Mouse (Mus musculus) right cerebral cortex, postnatal 10 days (tissue): ENCODE measurements around the gene Sdccag8.

Source experiments
- DNase-seq, 2 experiments: peaks; one replicate each; pipeline ENCODE4 v3.0.0; 2021; ENCODE audit warnings: low spot score in 2 of 2

Gene Sdccag8

DNA sequence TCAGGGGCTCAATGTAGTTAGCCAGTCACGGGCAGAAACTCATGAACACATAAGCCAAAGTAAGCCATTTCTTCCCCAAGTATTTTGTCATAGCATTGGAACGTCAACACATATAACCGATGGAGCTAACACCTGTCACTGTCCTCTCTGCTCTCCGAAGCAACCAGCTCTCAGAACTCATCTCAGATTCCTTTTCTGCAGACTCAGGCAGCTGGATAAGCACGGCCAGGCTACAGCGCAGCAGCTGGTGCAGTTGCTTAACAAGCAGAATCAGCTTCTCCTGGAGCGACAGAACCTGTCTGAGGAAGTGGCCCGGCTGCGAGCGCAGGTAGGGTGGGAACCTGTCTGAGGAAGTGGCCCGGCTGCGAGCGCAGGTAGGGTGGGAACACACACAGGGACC lies 197.2 kb downstream of the Sdccag8 start:
- peak in 1 of 2 experiments; percentile 27 for DNase-seq

GRCm38 (mm10) chr1:177012774-177013173 lies 198.3 kb downstream of the Sdccag8 start:
- peak in 1 of 2 experiments; percentile 22 for DNase-seq

GRCm38 (mm10) chr1:177013313-177013712 lies 198.9 kb downstream of the Sdccag8 start:
- DNase-seq = peak in 1 of 2 experiments; percentile 19

GRCm38 (mm10) chr1:177013776-177014175 lies 199.3 kb downstream of the Sdccag8 start:
- peak in 1 of 2 experiments; percentile 20 for DNase-seq

DNA sequence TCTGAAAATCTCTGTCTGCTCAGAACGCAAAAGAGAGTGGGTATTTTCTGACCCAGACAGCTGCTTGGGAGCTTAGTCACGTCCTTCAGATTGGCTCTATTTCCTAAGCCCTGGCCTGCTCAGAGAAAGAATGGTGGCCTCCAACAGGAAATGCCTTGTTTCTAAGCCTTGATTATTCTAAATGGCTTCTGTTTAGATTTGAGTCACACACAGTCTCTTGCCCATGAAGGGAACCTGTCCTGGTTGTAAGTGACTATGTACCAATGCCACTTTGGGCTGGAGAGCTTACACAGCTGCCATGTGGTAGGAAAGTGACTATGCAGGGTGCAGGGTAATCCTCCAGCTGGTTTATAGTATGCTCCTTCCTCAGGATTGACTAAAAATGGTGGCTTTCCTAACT lies 199.9 kb downstream of the Sdccag8 start:
- DNase-seq = peak; percentile 33 to 55

GRCm38 (mm10) chr1:177014921-177015439 lies 200.5 kb downstream of the Sdccag8 start:
- DNase-seq = peak in 1 of 2 experiments; percentile 25

DNA sequence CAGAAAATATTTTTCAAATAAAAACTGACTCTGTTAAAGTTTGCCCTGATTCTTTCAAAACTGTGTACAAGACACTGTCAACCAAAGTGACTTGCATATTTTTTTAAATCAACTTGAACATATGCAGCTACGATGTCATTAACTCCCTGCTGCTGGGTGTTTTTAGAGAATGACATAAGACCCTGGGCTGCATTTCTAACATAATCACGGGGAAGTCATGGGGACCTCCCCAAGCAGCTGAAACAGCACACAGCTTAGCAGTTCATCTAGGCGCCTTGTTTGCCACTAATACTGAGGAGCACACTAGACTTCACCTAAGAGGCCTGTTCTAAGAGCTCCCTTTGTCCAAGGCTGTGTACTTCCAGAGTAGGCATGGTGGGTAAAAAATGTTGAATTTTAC lies 201.5 kb downstream of the Sdccag8 start:
- DNase-seq = peak in 1 of 2 experiments; percentile 7

DNA sequence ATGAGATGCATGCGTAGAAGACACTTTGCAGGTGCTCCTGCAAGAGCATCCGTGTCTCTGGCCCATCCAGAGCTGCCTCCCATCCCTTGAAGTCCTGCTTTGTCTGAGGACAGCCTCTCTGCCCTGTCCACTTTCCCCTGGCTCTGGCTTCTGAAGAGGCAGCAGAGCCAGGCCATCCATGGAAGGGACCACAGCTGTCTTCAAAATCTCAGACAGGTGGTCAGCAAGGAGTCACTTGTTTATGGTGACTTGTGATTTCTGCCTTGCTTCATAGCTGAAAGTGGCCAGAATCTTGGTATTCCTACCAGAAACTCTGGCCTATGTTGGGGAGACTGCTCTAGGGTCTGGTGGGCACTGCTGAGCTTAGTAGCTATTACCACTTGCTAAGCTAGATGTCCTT lies 202.3 kb downstream of the Sdccag8 start:
- DNase-seq = no peak

DNA sequence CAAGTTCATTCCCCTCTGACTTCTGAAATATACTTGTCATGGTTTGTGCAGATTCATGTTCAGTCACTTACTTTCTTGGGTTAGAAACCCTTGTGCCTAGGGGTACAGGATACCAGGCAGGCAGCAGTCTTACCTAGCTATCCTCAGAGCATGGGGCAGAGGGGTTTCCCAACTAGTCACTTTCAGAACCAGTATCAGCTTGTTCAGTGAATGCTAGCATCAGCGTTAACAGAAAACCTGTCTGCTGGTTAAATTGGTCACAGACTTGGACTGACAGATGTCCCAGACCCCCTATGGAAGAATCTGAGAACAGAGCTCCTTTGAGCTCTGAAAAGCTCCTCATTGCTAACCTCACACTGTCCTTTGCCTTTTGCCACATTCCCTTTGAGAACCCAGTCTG lies 204.3 kb downstream of the Sdccag8 start:
- no peak for DNase-seq

DNA sequence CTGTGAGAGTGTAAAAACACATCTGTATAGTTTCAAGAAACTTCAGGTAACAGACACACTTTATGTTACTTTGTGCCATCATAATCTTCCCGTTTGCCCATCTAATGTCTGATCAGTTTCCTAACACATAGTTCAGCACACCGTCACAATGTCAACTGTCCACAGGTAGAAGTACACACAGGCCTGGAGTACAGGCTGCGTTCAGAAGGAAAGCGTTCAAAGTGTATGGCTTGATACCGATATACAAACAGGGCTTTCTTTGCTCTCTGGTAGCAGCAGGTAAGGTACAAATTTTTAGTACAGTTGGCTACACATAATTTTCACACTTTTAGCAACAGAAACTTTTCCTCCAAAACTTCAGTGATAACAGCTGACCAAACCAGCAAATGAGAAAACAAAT lies 205.2 kb downstream of the Sdccag8 start:
- peak in 1 of 2 experiments; percentile 2 for DNase-seq

DNA sequence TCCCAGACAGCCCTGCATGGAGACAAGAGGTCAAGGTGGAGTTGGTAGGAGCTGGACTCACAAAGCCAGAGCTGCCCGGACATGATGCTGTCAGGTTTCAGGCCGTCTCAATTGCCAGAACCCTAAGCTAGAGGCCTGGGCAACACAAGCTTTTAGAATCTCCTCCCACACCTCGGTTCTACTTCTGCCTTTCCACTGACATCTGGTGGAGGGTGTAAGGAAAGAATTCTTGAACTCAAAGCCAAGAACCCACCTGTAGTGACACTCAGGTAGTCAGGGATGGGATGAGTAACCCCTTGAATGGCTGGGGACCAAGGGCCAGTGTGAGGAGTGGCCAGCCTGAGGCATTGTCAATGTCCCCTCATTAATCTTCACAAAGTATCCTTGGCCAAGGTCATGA lies 208.3 kb downstream of the Sdccag8 start:
- DNase-seq = no peak

DNA sequence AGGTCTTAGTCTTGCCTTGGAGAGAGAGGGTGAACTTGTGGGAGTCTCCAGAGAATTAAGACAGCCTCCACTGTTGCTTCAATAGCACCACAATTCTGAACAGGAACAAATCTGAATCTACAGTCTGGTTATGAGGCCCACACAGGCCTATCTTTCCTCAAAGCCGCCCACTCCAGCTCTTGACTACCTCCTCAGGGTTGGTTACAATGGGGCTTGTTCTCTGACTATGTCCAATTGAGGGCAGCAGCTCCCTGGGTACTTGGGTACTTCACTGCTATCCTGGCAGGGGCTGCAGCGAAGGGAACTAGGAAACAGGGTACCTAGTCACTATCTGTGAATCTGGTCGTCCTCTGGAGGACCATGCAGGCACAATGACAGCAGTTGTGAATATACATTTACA lies 213.2 kb downstream of the Sdccag8 start:
- peak in 1 of 2 experiments; percentile 27 for DNase-seq

GRCm38 (mm10) chr1:177029032-177029431 lies 214.6 kb downstream of the Sdccag8 start:
- DNase-seq = no peak

- no peak for DNase-seq
These were observed 216.2 kb downstream of the Sdccag8 start for GRCm38 (mm10) chr1:177030669-177031068.

DNA sequence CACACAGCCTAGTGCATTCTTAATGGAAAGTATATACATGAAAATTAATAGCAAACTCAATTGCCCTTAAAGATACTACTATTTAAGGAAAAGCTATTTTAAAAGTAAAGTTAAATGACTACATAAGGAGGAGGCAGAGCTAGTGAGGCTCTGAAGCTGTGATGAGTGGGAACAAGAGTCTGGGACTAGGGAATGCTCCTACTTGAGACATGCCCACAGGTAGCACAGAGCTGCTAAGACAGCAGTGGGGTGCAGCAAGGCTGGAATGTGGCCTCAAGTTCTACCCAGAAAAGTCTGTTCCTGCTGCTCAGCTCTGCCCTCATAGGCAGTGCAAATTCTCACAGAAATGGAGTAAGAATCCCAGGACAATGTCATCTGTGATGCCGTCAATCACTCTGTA lies 216.7 kb downstream of the Sdccag8 start:
- DNase-seq = no peak

- DNase-seq = no peak
These were observed 217.8 kb downstream of the Sdccag8 start for GRCm38 (mm10) chr1:177032233-177032632.

- DNase-seq = no peak
These were observed 221.0 kb downstream of the Sdccag8 start for GRCm38 (mm10) chr1:177035460-177035859.

DNA sequence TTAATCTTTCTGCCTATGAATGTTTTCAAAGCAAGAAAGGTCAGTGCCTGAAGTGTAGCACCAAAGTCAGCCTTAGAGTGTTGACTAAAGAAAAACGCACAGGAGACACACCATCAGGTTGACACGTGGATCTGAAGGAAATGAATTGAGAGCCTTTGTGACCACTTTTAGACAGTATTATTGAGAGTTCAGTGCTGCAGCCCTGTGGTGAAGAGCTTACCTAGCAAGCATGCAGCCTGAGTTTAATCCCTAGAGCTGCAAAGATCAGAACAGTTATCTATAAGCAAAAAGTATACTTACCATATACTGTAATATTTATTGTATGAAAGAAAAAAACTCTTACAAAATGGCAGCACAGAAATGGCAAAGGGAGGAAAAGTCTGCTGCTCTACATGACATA lies 223.9 kb downstream of the Sdccag8 start:
- no peak for DNase-seq

- DNase-seq = peak in 1 of 2 experiments; percentile 70
These were observed 224.7 kb downstream of the Sdccag8 start for GRCm38 (mm10) chr1:177039093-177039674.

GRCm38 (mm10) chr1:177040058-177040457 lies 225.6 kb downstream of the Sdccag8 start:
- no peak for DNase-seq

DNA sequence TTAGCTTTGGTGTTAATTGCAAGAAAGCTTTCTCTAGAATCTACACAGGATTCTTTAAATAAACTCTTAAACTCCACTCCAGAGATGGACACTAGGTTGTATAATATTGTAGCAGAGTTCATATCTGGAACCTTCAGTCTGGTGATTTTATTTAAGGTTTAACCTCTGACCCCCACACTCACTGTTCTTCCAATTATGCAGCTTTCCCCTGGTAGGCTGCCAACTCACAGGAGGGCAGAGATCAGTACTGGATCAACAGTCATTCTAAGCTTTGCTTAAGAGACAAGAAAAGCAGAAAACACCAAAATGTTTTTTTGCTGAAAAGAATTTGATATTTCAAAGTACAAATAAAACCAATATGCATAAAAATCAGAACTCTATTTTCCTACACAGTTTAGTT lies 231.4 kb downstream of the Sdccag8 start:
- DNase-seq = no peak

- no peak for DNase-seq
These were observed 232.5 kb downstream of the Sdccag8 start for GRCm38 (mm10) chr1:177046963-177047362.

DNA sequence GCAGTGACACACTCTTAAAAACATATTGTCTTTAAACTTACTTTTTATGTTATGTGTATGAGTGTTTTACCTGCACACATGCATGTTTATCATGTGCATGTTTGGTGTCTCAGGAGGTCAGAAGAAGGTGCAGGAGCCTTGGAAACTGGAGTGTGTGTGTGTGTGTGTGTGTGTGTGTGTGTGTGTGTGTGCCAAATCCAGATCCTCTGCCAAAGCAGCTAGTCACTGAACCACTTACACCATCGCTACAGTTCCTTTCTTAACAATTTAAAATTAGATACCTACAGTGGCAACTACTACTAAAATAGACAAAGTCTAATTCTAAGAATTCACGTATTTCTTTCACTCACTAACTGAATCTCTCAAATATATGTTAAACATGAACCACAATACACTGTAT lies 234.3 kb downstream of the Sdccag8 start:
- DNase-seq = no peak
